Mouse (Mus musculus) CD8-positive naive resting alpha-beta T cell, adult 2 months (primary cell): ENCODE data around the gene Gosr2.

Experiments used
- DNase-seq, 2 experiments: peaks; one replicate each; pipeline ENCODE4 v3.0.0; 2022; ENCODE audit warnings: low read depth in 2 of 2, low spot score in 2 of 2

Gene Gosr2

DNA sequence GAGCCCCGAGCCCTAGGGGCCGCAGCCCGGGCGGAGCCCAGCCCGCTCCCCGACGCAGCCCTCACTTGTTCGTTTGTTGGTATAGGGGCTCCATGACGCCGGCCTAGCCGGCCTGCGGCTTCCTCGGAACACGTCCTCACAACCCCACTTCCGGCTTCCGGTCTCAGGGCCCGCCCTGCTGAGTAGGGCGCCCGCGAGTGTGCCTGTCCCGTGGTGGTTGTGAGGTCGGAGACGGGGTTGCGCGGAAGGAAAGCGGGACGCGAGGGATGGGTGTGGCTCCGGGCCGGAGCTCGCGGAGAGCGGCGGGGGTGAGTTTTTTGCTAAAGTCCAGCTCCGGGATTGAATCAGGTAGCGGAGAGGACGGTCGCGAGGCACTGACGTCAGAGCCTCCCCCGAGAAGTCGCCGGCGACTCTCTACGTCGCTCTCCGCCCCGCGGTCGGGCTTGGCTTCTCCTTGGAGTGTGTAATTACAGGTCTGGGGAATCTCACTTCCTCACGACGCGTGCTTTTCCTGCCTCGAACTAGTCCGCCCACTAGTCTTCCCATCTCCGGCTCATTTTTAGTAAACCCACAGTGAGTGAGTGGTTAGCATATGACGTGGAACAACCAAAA lies at the start of gene Gosr2:
TSS of gene Gosr2 (minus strand) at position 334 of the 612 bp plus-strand sequence.
- DNase-seq = peak; percentile 91 to 92

DNA sequence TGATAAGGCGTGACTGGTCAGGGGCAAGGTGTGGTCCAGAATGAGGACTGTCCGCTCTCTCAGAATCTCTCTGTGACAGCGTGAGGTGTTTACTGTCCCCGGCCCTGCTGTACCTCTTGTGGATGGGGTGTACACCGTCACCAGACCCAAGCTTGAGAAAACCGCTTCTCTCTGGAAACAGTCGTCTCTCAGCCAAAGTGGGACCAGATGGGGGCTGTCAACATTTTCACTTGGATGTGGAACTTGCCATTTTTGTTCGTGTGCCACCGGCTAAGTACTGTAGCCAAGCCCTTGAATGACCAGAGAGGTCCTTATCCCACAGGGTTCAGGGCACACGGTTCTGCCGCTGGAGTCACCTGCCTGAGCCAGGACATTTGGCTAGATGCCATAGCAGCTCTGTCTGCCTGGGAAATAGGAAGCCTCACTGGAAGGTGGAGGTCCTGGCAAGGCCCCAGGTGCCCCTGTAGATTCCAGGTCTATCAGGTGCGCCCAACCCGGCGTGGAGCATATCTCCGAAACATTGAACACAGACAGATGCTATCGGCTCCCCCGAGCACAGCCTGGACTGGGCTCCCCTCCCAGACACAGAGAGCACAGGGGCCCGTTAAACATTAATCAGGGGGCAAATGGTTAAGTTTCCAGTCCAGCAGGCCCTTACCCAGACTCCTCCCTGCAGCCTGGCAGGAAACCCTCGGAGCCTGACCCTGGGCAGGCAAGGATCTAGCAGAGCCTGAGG lies 37.5 kb upstream of the Gosr2 start:
- DNase-seq = no peak

DNA sequence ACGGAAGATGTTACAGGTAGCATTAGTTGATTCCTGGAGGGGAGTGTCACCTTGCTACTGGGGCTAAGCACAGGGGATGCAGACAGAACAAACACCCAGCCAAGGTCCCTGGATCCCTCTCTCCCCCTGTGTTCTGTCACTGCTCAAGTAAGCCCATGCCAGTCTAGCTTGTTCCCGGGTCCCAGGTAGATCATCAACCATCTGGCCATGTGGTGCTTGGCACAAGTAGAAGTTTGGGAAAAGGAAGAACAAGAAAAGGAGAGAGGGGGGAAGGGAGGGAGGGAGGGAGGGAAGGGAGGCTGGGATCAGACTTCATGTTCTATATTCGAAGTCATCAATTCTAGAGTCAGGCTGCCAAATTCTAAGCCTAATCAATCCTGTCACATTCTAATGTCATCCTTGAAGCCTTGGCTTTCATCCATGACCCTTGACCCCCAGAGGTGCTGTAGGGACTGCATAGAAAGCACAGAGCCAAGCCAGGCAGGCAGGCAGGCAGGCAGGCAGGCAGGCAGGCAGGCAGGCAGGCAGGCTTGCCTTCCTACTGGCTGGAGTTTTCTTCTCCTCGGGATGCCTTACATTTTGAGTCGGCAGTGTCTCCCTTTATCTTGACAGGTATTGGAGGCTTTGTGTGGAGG lies 36.8 kb upstream of the Gosr2 start:
- no peak for DNase-seq

DNA sequence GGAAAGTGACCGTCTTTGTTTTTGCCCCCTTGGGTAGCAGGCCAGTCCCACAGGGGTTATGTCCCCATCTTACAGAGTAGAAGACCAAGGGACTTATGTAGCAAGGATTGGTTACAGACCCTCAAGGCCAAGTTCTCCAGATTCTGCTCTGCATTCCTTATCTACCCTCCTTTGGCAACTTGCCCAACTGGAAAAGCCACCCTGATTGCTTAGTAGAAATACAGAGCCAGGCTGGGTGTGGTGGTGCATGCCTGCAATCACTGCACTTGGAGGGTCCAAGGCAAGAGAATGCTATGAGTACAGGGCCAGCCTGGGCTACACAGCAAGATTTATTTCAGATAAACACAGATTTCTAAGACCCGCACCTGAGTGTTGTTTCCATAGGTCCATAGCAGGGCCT lies 36.3 kb upstream of the Gosr2 start:
- no peak for DNase-seq

DNA sequence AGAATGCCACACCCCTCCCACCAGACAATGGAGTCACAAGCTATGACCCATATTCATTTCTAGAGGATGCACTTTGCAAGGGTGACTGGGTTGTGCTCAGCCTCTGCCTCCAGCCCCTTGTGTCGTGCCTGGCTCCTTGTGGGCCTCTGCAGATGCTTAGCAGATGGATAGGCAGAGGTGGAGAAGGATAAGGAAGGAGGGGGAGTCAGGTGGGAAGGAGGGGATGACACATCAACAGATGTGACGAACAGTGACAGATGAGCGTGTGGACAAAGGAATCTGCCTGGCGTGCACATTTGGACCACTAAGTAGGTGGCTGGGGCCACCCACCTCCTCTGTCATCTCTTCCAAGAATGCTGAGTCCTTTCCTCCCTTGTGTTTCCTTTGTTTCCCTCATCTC lies 35.4 kb upstream of the Gosr2 start:
- DNase-seq = no peak

DNA sequence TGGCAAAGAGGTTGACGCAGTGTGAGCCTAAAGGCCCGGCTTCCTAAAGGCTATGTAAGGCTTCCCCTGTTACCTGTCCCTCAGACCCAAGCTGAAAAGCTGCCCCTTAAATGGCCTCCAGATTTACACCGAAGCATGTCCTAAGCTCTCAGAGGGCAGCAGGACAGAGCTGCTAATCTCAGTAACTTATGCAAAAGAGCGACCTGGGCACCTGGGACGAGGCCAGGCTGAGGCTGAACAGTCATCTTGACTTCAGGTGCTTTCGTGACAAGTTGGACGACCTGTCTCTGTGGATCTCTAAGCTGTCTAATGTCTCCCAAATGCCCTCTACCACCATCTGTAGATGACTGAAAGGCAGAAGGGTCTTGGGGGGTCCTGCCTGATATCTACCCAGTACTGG lies 34.6 kb upstream of the Gosr2 start:
- DNase-seq = no peak

DNA sequence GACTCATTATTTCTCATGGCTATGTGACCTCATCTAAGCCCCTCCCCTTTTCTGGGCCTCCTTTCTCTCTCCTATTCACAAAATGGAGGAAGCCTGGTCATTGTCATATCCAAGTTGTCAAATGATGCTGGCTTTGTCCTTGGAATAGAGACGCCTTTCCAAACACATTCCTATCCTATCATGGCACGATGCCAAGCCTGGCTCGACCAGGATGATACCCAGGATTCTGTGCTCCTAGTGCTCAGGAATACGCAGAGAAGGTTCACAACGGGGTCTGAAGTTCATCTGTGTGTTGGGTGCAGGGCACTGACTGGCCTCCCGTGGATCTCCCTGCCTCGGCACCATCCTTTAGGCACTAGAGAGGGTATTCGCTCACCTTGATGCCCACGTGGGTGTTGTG lies 33.9 kb upstream of the Gosr2 start:
- DNase-seq = no peak

DNA sequence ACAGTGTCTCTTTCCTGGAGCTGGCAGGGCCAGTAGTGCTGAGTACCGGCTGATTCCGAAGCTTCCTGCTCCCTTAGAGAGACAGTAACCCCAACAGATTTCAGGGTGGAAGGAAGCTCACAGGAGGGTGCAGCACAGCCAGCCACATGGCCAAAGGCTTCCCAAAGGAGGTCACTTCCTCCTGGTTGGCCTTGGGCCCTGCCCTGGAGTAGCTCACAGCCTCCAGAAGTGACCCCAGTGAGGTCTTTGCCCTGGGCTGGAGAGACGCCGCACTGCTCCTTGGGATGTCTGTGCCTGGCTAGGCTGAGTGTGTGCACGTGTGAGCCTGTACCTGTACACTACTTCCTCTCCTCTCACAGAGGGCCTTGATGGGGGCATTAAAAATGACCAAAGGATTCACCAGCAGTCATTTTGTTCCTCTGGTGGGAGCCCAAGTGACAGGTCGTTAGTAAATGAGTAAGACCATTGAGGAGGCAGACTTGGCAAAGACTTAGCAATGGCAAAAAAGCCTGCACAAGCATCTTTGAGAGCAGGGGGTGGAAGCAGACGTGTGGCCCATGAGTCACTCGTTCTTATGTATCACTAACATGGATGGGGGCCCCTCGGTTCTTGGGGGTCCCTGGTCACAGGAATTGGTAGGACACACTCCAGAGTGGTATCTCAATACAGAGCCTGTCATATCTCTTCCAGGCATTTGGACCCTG lies 31.7 kb upstream of the Gosr2 start:
- DNase-seq = no peak

DNA sequence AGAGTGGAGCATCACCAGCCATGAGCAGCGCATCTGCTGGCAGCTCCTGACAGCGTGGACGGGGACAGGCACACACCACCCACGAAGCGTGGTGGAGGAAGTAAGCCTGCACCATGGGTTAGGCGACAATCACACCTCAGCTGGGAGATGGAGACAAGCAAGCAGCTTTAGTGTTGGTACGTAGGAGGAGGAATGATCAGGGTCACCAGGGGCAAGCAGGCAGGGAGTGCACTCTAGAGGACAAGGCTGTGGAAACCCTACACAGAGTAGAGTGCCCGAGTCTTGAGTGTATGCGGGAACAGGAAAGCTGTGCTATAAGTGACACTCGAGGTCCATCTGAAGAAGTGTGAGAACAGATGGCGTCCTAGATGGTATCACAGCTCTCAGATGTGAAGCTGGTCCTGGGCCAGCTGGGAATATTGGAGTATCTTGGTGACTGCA lies 26.7 kb upstream of the Gosr2 start:
- DNase-seq = no peak

DNA sequence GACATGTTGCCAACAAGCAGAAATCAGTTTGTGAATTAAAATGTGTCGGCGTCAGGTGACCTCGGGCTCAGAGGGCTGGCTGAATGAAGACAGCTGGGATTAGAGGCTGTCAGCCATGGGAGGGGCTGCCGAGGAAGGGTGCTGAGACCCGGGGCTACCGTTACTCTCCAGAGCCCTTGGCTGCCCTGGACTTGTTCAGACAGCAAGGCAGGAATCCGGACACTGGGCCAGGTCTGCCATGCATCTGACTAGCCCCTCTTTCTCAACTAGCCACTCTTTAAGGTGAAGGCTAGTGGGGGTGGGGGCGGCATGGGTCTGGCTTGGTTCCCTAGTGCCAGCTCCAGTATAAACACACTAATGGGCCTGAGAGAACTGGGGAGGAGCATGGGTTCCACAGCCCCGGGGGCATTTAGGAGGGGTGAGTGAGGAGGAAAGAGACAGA lies 24.4 kb upstream of the Gosr2 start:
- DNase-seq = no peak

DNA sequence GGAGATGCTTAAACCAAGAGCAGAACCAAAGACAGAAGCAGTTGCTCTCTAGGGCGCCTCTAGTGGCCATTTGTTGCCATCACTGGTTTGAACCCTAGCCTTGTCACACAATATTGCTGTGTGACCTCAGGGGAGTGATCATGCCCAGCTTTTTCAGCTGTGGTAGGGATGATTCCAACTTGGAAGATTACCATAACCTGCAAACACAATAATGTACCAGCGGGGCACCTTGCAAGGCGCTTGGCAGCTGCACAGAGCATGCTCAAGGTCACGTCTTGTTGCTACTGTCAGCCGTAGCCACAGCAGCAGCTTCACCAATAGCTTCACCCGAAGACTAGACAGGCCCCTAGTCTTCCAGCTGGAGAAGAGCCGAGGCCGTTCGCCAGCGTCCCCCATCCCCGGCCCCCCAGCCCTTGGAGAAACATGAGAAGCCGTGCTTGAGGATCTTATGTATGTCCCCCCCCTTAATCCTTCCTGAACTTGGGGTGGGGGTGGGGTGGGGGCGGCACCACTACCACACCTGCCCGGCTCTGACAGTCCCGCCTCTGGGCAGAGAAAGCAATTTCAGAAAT lies 23.9 kb upstream of the Gosr2 start:
- DNase-seq = peak in 1 of 2 experiments; percentile 17

DNA sequence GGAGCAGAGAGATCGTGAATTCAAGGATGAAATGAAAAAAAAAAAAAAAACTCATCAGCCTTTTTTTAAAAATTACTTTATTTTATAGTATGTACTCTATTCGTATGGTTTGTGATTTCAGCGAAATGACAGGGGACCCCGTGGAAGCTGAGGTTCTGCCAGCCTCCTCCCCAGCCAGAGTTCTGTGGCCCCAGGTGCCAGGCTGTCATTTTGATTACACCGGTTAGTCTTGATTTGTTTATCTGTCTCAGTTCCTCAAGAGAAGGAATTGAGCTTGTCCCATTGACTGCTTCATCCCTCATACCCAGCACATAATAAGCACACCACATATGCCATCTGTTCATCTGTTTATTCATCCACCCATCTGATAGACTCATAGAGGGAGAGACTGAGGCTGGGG lies 21.7 kb upstream of the Gosr2 start:
- DNase-seq = no peak

DNA sequence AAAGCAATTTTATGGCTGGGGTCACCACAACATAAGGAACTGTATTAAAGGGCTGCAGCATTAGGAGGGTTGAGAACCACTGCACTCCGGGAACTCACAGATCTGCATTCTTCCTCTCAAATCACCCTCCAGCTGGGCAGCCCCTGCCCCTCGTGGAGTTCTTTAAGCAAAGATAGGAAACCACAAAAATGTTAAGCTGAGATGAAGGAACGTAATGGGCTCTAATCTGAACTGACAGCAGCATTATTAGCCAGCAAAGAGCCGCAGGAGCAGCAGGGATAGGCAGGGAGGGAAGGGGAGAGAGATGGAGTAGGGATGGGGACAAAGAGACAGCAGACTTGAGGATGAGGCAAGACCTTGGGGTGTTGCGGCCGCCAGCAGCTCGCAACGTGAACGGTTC lies 19.3 kb upstream of the Gosr2 start:
- no peak for DNase-seq

DNA sequence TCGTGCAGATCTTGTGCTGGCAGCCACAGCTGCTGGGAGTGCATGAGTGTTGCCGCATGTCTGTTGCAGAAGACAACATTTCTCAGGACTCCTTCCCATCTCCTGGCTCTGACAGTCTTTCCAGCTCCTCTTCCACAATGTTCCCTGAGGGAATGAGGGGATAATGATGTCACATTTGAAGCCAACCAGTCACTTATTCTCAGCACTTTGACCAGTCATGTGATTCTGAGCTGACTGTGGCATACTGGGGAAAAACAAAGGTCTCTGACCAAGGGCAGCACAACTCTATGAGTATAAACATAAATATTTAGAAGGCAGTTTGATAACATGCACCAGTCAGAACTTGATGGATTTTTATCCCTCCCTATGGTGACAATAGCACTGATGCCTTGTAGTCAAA lies 16.4 kb upstream of the Gosr2 start:
- DNase-seq = no peak

DNA sequence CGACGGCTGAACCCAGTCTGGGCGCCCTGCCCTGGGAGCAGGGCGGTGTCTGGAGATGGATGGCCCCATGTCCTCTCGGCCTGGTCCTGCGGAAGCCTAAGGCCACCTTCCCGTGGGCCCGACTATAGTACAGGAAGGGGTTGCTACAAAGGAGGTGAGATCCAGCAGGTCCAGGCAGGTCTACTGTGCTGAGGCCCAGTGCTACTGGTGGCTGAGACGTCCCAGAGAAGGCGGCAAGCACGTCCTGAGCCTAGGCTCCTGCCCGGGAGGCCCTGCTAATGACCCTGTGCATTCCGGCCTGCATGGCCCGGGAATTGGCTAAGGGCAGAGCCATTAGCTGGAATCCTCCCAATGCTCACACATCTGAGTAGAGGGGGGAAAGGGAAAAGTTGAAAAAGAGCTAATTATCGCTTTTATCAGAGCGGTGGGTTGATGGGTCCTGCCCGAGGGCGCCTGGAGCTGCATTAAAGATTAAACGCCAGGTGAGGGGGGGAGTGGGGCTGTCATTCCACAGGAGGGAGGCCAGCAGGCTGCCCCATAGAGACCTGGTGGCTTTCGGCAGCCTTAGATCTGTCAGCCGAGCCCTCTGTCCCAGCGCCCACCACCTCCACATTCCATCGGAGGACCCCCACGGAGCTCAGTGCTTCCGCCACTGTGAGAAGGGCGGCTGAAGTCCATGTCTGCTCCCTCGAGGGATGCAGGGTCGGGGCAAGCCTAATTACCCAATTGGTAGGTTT lies 14.3 kb upstream of the Gosr2 start:
- no peak for DNase-seq

DNA sequence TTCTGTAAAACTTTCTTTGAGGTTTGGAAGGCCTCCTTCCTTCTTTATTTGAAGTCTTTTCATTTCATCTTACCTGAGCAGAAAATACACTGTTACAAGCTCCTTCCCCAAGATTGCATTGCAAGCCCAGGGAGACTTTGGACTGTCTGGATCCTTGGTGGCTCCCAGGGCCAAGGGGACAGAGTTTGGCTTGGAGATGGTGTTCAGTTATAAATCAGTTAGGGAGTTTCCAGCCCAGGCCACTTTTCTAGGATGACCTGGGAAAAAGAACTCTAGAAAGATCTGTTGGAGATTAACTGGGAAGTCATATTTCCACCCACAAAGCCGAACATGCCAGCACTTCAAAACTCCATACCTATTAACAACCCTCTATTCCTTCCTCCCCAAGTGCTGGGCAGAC lies 12.3 kb upstream of the Gosr2 start:
- DNase-seq = no peak

DNA sequence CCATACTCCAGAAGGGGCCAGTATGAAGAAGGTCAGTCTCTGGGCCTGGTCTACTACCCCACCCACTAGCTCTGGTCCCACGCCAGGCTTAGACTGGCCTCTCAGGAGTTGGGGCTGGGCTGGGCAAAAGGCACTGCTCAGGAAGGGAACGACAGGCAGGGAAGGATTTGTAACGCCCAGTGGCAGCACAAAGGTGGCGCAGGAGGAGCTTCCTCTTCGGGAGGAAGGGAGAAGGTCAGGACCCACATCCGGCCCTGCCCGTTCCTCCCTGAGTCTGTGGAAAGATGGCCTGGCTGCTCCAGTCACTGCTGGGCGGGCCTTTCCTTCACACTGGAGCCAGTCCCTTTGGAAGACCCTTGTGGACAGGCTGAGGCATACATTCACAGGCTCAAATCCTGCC lies 9.3 kb upstream of the Gosr2 start:
- no peak for DNase-seq

DNA sequence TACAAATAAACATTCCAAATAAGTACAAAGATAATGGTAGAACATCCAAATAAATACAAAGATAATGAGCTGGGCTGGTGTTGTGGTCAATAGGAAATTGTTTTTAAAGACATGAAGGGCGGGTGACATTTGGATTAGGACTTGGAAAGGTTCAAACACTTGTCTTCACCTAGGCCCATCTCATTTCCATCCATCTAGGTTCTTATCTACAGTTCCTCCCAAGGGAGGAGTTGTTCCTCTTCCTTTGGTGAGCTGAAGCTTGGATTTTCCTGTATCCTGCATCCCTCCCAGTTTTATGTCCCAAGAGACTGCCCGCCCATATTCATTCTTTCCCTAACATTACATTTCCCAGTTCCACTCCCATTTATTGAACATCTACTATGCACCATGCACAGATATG lies 528 bp upstream of the Gosr2 start:
- no peak for DNase-seq

DNA sequence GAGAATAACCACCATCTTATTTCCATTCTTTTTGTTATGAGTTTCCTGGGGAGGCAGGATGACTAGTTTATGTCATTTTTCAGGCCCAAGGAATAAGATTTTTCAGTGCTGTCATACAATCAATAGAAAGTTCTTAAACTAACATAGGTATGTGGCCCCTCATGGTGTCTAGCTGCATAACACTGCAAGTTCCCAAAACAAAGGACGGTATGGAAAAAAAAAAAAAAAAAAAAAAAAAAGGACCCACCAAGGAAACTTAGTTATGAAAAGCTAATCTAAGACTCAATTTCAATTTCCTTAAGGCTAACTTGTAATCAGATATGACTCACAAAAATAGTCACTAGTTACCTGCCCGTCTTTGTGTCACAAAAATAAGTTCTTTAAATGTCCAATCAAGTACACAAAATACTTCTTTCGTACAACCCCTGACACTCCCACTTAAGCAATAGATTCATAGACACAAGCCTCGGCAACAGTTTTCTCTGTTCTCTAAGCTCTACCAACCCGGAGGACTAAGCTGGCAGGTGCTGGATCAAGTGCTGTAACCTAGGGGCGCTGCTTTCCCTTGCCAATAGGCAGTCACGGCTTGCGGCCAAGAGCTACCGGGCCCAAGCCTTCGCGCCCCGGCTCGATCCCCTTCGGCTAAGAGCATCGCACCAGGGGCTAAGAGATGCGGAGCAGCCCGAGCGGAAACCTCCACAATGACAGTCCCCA lies 690 bp downstream of the Gosr2 start:
- no peak for DNase-seq

DNA sequence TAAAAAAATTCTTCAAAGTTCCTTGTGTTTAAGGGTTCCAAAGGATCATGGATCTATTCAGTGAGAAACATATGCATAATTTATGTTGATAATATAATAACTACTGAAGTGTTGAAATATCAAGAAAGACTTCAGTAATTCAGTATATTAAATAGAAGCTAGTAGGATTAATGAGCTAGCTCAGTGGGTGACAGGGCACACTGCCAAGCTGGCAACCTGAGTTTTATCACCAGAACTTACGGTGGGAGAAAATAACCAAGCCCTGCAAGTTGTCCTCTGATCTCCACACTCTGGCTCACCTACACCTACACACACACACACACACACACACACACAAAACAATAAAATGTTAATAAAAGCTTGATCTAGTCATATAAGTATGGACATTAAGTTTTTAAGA lies 4.5 kb downstream of the Gosr2 start:
- no peak for DNase-seq
